Mouse (Mus musculus): ENCODE results near the gene Tfe3.

- TF ChIP-seq CTCF (IDR thresholded peaks at IDR 0.05; ENCODE audit: low read depth, low read length) (no peak), POLR2A (IDR thresholded peaks at IDR 0.05; ENCODE audit: insufficient read depth, low read length) (no peak), EP300 (IDR thresholded peaks at IDR 0.05; ENCODE audit: insufficient read depth, low read depth, low read length) (no peak)
Observed at GRCm38 (mm10) chrX:7782603-7783092, 20.3 kb downstream of the Tfe3 start.

Data from ES-Bruce4 (cell line).